Mouse (Mus musculus): ENCODE data around the gene Arhgap35. TPM values are rescaled to one million over a fixed set of nuclear protein-coding genes. Genes with fewer than 3 reads are reported as not detected.

Arhgap35 gene
- polyA plus RNA-seq, 1 experiment from 2014 or later = 28.0 TPM

GRCm38 (mm10) chr7:16591292-16591691 is 23.5 kb downstream of the Arhgap35 start:
- WGBS = 91% methylated on average over 1 of the region's 1 CpGs

GRCm38 (mm10) chr7:16587649-16588048 is 27.1 kb downstream of the Arhgap35 start:
- no peaks in the 10 kb centered on the region for H3K9me3 ChIP-seq
- WGBS = 97% methylated on average over 3 of the region's 3 CpGs
- H3K27me3 ChIP-seq (ENCODE audit: insufficient read depth, poor library complexity, severe bottlenecking) = no peaks in the 10 kb centered on the region
- H3K27ac ChIP-seq = no peak overlapping the region
- no peak for DNase-seq (ENCODE audit: low spot score)
- no peak overlapping the region for H3K4me3 ChIP-seq
- H3K36me3 ChIP-seq = peaks cover 9% of the 10 kb centered on the region; the same call in 1 of the 2 replicates
- H3K4me1 ChIP-seq (replicated peaks) = no peaks in the 10 kb centered on the region

More at GRCm38 (mm10) chr7:16591292-16591691, 23.5 kb downstream of the Arhgap35 start:
- Histone ChIP-seq H3K9me3 (no peaks in the 10 kb centered on the region), H3K27me3 (ENCODE audit: insufficient read depth, poor library complexity, severe bottlenecking) (no peaks in the 10 kb centered on the region), H3K27ac (no peak overlapping the region), H3K36me3 (peaks cover 34% of the 10 kb centered on the region), H3K4me1 (replicated peaks) (no peaks in the 10 kb centered on the region), H3K4me3 (no peak overlapping the region)
- no peak for DNase-seq (ENCODE audit: low spot score)

- H3K4me3 ChIP-seq = no peak overlapping the region
- DNase-seq (ENCODE audit: low spot score) = no peak
- H3K27me3 ChIP-seq (ENCODE audit: insufficient read depth, poor library complexity, severe bottlenecking) = no peaks in the 10 kb centered on the region
- H3K9me3 ChIP-seq = no peaks in the 10 kb centered on the region
- no peak overlapping the region for H3K27ac ChIP-seq
- 0 out of 2 replicates have a peak, but pooled peaks cover under 1% of the 10 kb centered on the region for H3K36me3 ChIP-seq
- peaks cover 9% of the 10 kb centered on the region for H3K4me1 ChIP-seq (replicated peaks)
Measured at GRCm38 (mm10) chr7:16584384-16584783, 30.4 kb downstream of the Arhgap35 start.

GRCm38 (mm10) chr7:16583775-16584174 is 31.0 kb downstream of the Arhgap35 start:
- Histone ChIP-seq H3K27ac (no peak overlapping the region), H3K36me3 (no peaks in the 10 kb centered on the region), H3K27me3 (ENCODE audit: insufficient read depth, poor library complexity, severe bottlenecking) (no peaks in the 10 kb centered on the region), H3K4me1 (replicated peaks) (peaks cover 9% of the 10 kb centered on the region), H3K9me3 (no peaks in the 10 kb centered on the region), H3K4me3 (no peak overlapping the region)
- WGBS = 98% methylated on average over 1 of the region's 1 CpGs
- DNase-seq (ENCODE audit: low spot score) = no peak

- H3K9me3 ChIP-seq = no peaks in the 10 kb centered on the region
- WGBS = 89% methylated on average over 3 of the region's 3 CpGs
- DNase-seq (ENCODE audit: low spot score) = no peak
- peaks cover 9% of the 10 kb centered on the region for H3K4me1 ChIP-seq (replicated peaks)
- no peak overlapping the region for H3K27ac ChIP-seq
- H3K27me3 ChIP-seq (ENCODE audit: insufficient read depth, poor library complexity, severe bottlenecking) = no peaks in the 10 kb centered on the region
- H3K36me3 ChIP-seq = peaks cover 2% of the 10 kb centered on the region; the same call in 1 of the 2 replicates
- H3K4me3 ChIP-seq = no peak overlapping the region
Measured at GRCm38 (mm10) chr7:16582299-16582698, 32.5 kb downstream of the Arhgap35 start.

- H3K9me3 ChIP-seq = no peaks in the 10 kb centered on the region
- no peak overlapping the region for H3K27ac ChIP-seq
- H3K36me3 ChIP-seq = peaks cover 8% of the 10 kb centered on the region; the same call in 1 of the 2 replicates
- DNase-seq (ENCODE audit: low spot score) = no peak
- H3K27me3 ChIP-seq (ENCODE audit: insufficient read depth, poor library complexity, severe bottlenecking) = no peaks in the 10 kb centered on the region
- H3K4me3 ChIP-seq = no peak overlapping the region
- H3K4me1 ChIP-seq (replicated peaks) = peaks cover 9% of the 10 kb centered on the region
- 76% methylated on average over 13 of the region's 13 CpGs for WGBS
Measured at GRCm38 (mm10) chr7:16581276-16582100, 33.3 kb downstream of the Arhgap35 start.

- Histone ChIP-seq H3K9me3 (no peaks in the 10 kb centered on the region), H3K4me1 (replicated peaks) (peaks cover 8% of the 10 kb centered on the region), H3K27ac (no peak overlapping the region), H3K27me3 (ENCODE audit: insufficient read depth, poor library complexity, severe bottlenecking) (no peaks in the 10 kb centered on the region), H3K36me3 (peaks cover 8% of the 10 kb centered on the region; the same call in 1 of the 2 replicates), H3K4me3 (no peak overlapping the region)
- DNase-seq (ENCODE audit: low spot score) = no peak
- WGBS = 79% methylated on average over 1 of the region's 1 CpGs
Measured at GRCm38 (mm10) chr7:16576719-16577118, 38.1 kb downstream of the Arhgap35 start.

GRCm38 (mm10) chr7:16571191-16571590 is 43.6 kb downstream of the Arhgap35 start:
- 100% methylated on average over 1 of the region's 1 CpGs for WGBS
- Histone ChIP-seq H3K27ac (no peak overlapping the region), H3K9me3 (no peaks in the 10 kb centered on the region), H3K27me3 (ENCODE audit: insufficient read depth, poor library complexity, severe bottlenecking) (no peaks in the 10 kb centered on the region), H3K36me3 (peaks cover 3% of the 10 kb centered on the region; the same call in 1 of the 2 replicates), H3K4me3 (no peak overlapping the region), H3K4me1 (replicated peaks) (no peaks in the 10 kb centered on the region)
- DNase-seq (ENCODE audit: low spot score) = no peak

- Histone ChIP-seq H3K4me3 (no peak overlapping the region), H3K4me1 (replicated peaks) (no peaks in the 10 kb centered on the region), H3K27me3 (ENCODE audit: insufficient read depth, poor library complexity, severe bottlenecking) (no peaks in the 10 kb centered on the region), H3K36me3 (peaks cover 5% of the 10 kb centered on the region; the same call in 1 of the 2 replicates), H3K9me3 (no peaks in the 10 kb centered on the region), H3K27ac (no peak overlapping the region)
- no peak for DNase-seq (ENCODE audit: low spot score)
- WGBS = 94% methylated on average over 1 of the region's 1 CpGs
Measured at GRCm38 (mm10) chr7:16570737-16571136, 44.1 kb downstream of the Arhgap35 start.

GRCm38 (mm10) chr7:16564491-16564890 is 50.3 kb downstream of the Arhgap35 start:
- DNase-seq (ENCODE audit: low spot score) = no peak
- Histone ChIP-seq H3K9me3 (no peaks in the 10 kb centered on the region), H3K4me1 (replicated peaks) (no peaks in the 10 kb centered on the region), H3K36me3 (peaks cover 64% of the 10 kb centered on the region), H3K27ac (no peak overlapping the region), H3K27me3 (ENCODE audit: insufficient read depth, poor library complexity, severe bottlenecking) (no peaks in the 10 kb centered on the region), H3K4me3 (no peak overlapping the region)
- 94% methylated on average over 8 of the region's 8 CpGs for WGBS

GRCm38 (mm10) chr7:16557783-16558538 is 56.8 kb downstream of the Arhgap35 start:
- no peaks in the 10 kb centered on the region for H3K27me3 ChIP-seq (ENCODE audit: insufficient read depth, poor library complexity, severe bottlenecking)
- no peak for DNase-seq (ENCODE audit: low spot score)
- H3K9me3 ChIP-seq = no peaks in the 10 kb centered on the region
- H3K27ac ChIP-seq = no peak overlapping the region
- H3K4me3 ChIP-seq = no peak overlapping the region
- H3K4me1 ChIP-seq (replicated peaks) = peaks cover 9% of the 10 kb centered on the region; the same call in 1 of the 2 replicates
- peaks cover 57% of the 10 kb centered on the region for H3K36me3 ChIP-seq
- WGBS = 77% methylated on average over 9 of the region's 9 CpGs

GRCm38 (mm10) chr7:16557251-16557650 is 57.5 kb downstream of the Arhgap35 start:
- Histone ChIP-seq H3K27ac (no peak overlapping the region), H3K4me1 (replicated peaks) (peaks cover 9% of the 10 kb centered on the region; the same call in 1 of the 2 replicates), H3K27me3 (ENCODE audit: insufficient read depth, poor library complexity, severe bottlenecking) (no peaks in the 10 kb centered on the region), H3K4me3 (no peak overlapping the region), H3K9me3 (no peaks in the 10 kb centered on the region), H3K36me3 (peaks cover 56% of the 10 kb centered on the region)
- no peak for DNase-seq (ENCODE audit: low spot score)
- 68% methylated on average over 4 of the region's 4 CpGs for WGBS

GRCm38 (mm10) chr7:16554215-16554614 is 60.6 kb downstream of the Arhgap35 start:
- Histone ChIP-seq H3K27ac (no peak overlapping the region), H3K4me1 (replicated peaks) (peaks cover 9% of the 10 kb centered on the region; the same call in 1 of the 2 replicates), H3K4me3 (no peak overlapping the region), H3K36me3 (peaks cover 40% of the 10 kb centered on the region), H3K9me3 (no peaks in the 10 kb centered on the region), H3K27me3 (ENCODE audit: insufficient read depth, poor library complexity, severe bottlenecking) (no peaks in the 10 kb centered on the region)
- no peak for DNase-seq (ENCODE audit: low spot score)
- WGBS = 86% methylated on average over 3 of the region's 3 CpGs

All from hindbrain, embryonic 10.5 days (tissue).